Mouse (Mus musculus) embryonic facial prominence, embryonic 15.5 days (tissue): ENCODE results near the gene Pnmal2. TPM values are rescaled to one million over a fixed set of nuclear protein-coding genes. Genes with fewer than 3 reads are reported as not detected.

ENCODE experiments used
- ATAC-seq: fragments of 200-750 bp; cut with Nextera tagmentation; 2 replicates; pipeline ENCODE4 v1.8.0; 2017; ENCODE audit warnings: low read depth, moderate TSS enrichment; ENCODE audit not compliant: insufficient number of reproducible peaks, low FRiP score, low TSS enrichment
- H3K27ac ChIP-seq: fragments of 300-500 bp; sonication (generic); replicated peaks from 2 replicates; pipeline ENCODE4 v1.5.1; 2015; ENCODE audit warnings: mild to moderate bottlenecking, inconsistent platforms
- H3K27me3 ChIP-seq: fragments of 300-500 bp; sonication (generic); 2 replicates; pipeline ENCODE4 v1.6.1; 2015; ENCODE audit warnings: inconsistent platforms
- H3K36me3 ChIP-seq: fragments of 300-500 bp; sonication (generic); 2 replicates; pipeline ENCODE4 v1.6.1; 2015; ENCODE audit warnings: mild to moderate bottlenecking, inconsistent platforms
- H3K4me1 ChIP-seq: fragments of 300-500 bp; sonication (generic); 2 replicates; pipeline ENCODE4 v1.6.1; 2015; ENCODE audit warnings: inconsistent platforms
- H3K4me2 ChIP-seq: fragments of 300-500 bp; sonication (generic); replicated peaks from 2 replicates; pipeline ENCODE4 v1.6.1; 2015; ENCODE audit warnings: mild to moderate bottlenecking, inconsistent platforms
- H3K4me3 ChIP-seq: fragments of 300-500 bp; sonication (generic); replicated peaks from 2 replicates; pipeline ENCODE4 v1.5.1; 2015; ENCODE audit warnings: mild to moderate bottlenecking, inconsistent platforms
- H3K9ac ChIP-seq: fragments of 300-500 bp; sonication (generic); 2 replicates; pipeline ENCODE4 v1.6.1; 2015; ENCODE audit warnings: inconsistent platforms
- H3K9me3 ChIP-seq: fragments of 300-500 bp; sonication (generic); replicated peaks from 2 replicates; pipeline ENCODE4 v1.6.1; 2016; ENCODE audit warnings: inconsistent platforms
- WGBS: fragments of 180-500 bp; shearing (Covaris S2); methylation state at CpG from one replicate; pipeline ENCODE4 v1.1.7; 2015; 5-methylcytosine and 5-hydroxymethylcytosine counted together
- polyA plus RNA-seq: library from polyadenylated mRNA; unstranded; fragments of >200 nt; fragmentation: Nextera tagmentation; extraction: Ambion mirVana; gene quantifications from 2 replicates; pipeline ENCODE4 v1.2.1, GENCODE M21; 2015

Pnmal2 gene
- polyA plus RNA-seq, 1 experiment from 2014 or later: 22.4 TPM

GRCm38 (mm10) chr7:16961678-16962077 lies 17.2 kb downstream of the Pnmal2 start:
- WGBS: 73% methylated on average over 5 of the region's 5 CpGs
- H3K27ac ChIP-seq: no peak overlapping the region

DNA sequence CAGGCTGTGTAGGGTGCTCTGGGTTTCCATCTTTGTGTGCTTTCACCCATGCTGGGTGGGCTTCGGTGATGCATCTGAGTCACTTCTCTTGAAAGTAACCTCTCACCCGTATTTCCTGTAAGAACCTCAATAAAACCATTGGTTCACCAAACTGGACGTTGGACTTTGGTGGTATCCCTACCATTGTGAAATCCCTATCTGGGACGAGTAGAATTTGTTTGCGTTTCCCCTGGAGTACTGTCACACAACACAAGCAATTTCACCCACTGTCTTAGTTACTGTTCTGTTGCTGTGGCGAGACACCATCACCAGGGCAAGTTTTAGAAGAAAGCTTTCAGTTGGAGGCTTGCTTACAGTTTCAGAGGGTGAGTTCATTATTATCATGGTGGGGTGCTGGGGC lies 23.9 kb downstream of the Pnmal2 start:
- Histone ChIP-seq H3K4me1 (no peaks in the 10 kb centered on the region), H3K9ac (no peak overlapping the region), H3K27ac (no peak overlapping the region), H3K9me3 (no peaks in the 10 kb centered on the region), H3K36me3 (no peaks in the 10 kb centered on the region), H3K4me3 (no peak overlapping the region), H3K4me2 (no peak overlapping the region), H3K27me3 (no peaks in the 10 kb centered on the region)
- 83% methylated on average over 6 of the region's 6 CpGs for WGBS
- no peak for ATAC-seq

More at GRCm38 (mm10) chr7:16961678-16962077, 17.2 kb downstream of the Pnmal2 start:
- Histone ChIP-seq H3K27me3 (no peaks in the 10 kb centered on the region), H3K4me3 (no peak overlapping the region), H3K4me1 (0 out of 2 replicates have a peak, but pooled peaks cover 5% of the 10 kb centered on the region), H3K9ac (no peak overlapping the region), H3K4me2 (no peak overlapping the region), H3K36me3 (no peaks in the 10 kb centered on the region), H3K9me3 (no peaks in the 10 kb centered on the region)
- no peak for ATAC-seq

- H3K4me2 ChIP-seq: no peak overlapping the region
- no peak for ATAC-seq
- H3K9ac ChIP-seq: no peak overlapping the region
- H3K36me3 ChIP-seq: no peaks in the 10 kb centered on the region
- no peaks in the 10 kb centered on the region for H3K9me3 ChIP-seq
- H3K27me3 ChIP-seq: no peaks in the 10 kb centered on the region
- H3K4me1 ChIP-seq: no peaks in the 10 kb centered on the region
- no peak overlapping the region for H3K4me3 ChIP-seq
- 87% methylated on average over 3 of the region's 3 CpGs for WGBS
- H3K27ac ChIP-seq: no peak overlapping the region
Measured at GRCm38 (mm10) chr7:16971160-16971559, 26.7 kb downstream of the Pnmal2 start.

- Histone ChIP-seq H3K27me3 (no peaks in the 10 kb centered on the region), H3K36me3 (no peaks in the 10 kb centered on the region), H3K9me3 (no peaks in the 10 kb centered on the region), H3K4me2 (no peak overlapping the region), H3K4me1 (no peaks in the 10 kb centered on the region), H3K27ac (no peak overlapping the region), H3K4me3 (no peak overlapping the region), H3K9ac (no peak overlapping the region)
- ATAC-seq: peak; percentile 70; the same call in 1 of the 2 replicates
- 57% methylated on average over 6 of the region's 6 CpGs for WGBS
Measured at GRCm38 (mm10) chr7:16974018-16974417, 29.5 kb downstream of the Pnmal2 start.

GRCm38 (mm10) chr7:16976298-16976697 lies 31.8 kb downstream of the Pnmal2 start:
- Histone ChIP-seq H3K27me3 (no peaks in the 10 kb centered on the region), H3K4me2 (no peak overlapping the region), H3K4me1 (peaks cover 13% of the 10 kb centered on the region), H3K27ac (no peak overlapping the region), H3K4me3 (no peak overlapping the region), H3K9me3 (no peaks in the 10 kb centered on the region), H3K36me3 (no peaks in the 10 kb centered on the region), H3K9ac (no peak overlapping the region)
- 62% methylated on average over 8 of the region's 8 CpGs for WGBS
- no peak for ATAC-seq

GRCm38 (mm10) chr7:16978173-16978572 lies 33.7 kb downstream of the Pnmal2 start:
- WGBS: 78% methylated on average over 6 of the region's 6 CpGs
- H3K36me3 ChIP-seq: no peaks in the 10 kb centered on the region
- no peak overlapping the region for H3K4me2 ChIP-seq
- H3K4me3 ChIP-seq: no peak overlapping the region
- no peaks in the 10 kb centered on the region for H3K27me3 ChIP-seq
- H3K27ac ChIP-seq: no peak overlapping the region
- peaks cover 20% of the 10 kb centered on the region for H3K4me1 ChIP-seq
- H3K9ac ChIP-seq: no peak overlapping the region
- H3K9me3 ChIP-seq: no peaks in the 10 kb centered on the region
- ATAC-seq: no peak

- 89% methylated on average over 3 of the region's 3 CpGs for WGBS
- Histone ChIP-seq H3K9me3 (no peaks in the 10 kb centered on the region), H3K4me1 (peaks cover 21% of the 10 kb centered on the region), H3K27me3 (no peaks in the 10 kb centered on the region), H3K27ac (no peak overlapping the region), H3K4me3 (no peak overlapping the region), H3K9ac (no peak overlapping the region), H3K4me2 (no peak overlapping the region), H3K36me3 (no peaks in the 10 kb centered on the region)
- ATAC-seq: no peak
Measured at GRCm38 (mm10) chr7:16978593-16978992, 34.1 kb downstream of the Pnmal2 start.

DNA sequence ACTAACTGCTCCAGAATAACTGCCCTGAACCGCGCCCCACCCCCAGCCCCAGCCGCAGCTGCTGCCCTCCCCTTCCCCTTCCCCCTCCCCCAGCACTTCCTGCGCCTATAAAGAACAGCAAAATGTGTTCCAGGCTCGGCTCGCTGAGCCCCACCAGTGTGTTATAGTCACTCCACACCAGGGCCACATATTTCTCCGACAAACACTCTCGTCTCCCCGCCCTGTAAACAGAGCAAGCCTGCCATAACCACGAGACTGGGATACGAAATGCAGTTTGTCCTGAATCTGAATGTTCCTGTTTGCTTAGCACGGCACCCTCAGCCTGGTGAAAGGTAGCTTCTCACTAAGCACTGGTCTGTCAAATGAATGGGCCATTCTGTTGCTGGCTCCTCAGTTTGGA lies 35.9 kb downstream of the Pnmal2 start:
- no peaks in the 10 kb centered on the region for H3K9me3 ChIP-seq
- no peaks in the 10 kb centered on the region for H3K36me3 ChIP-seq
- ATAC-seq: peak; percentile 48; the same call in 1 of the 2 replicates
- 1% methylated on average over 12 of the region's 12 CpGs for WGBS
- peak overlapping the region; percentile 42 for H3K4me2 ChIP-seq
- H3K4me1 ChIP-seq: peaks cover 21% of the 10 kb centered on the region
- no peak overlapping the region for H3K9ac ChIP-seq
- peak overlapping the region; percentile 23 for H3K4me3 ChIP-seq
- peak overlapping the region; percentile 84 for H3K27ac ChIP-seq
- no peaks in the 10 kb centered on the region for H3K27me3 ChIP-seq

DNA sequence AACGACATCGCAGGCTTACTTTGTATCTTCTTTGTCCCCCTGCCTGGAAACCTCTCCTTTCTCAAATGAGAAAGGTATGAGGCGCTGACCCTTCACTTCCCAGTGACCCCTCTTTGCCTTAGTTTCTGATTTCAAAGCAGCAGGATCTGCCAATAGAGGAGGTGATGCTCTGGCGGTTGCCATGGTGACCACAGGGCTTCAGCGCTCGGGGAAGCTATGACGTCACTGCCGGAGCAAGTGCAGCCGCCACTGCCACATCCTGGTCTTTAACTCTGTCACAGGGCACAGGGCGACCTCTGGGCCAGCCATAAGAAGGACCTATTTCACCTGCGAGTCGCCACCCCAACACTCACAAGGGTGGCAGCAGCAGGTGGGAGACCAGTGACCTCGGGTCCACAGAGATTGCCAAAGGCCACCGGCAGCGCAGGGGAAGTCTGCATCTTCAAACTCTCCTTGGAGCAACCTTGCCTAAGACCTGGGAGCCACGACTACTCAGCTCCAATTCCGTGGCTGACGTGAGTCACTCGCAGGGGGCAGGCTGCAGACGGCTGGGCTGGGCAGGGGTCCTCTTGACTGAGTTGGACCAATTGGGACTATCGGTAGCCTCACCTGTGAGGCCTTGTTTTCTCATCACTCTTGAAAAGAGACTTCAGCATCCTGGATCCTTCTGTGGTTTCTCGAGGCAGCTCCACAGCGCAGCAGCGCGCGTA lies 38.5 kb downstream of the Pnmal2 start, which contains the start of gene Gm42372:
Gene Gm42372 (plus strand): TSS at position 228 of the 710 bp plus-strand sequence.
- Histone ChIP-seq H3K4me1 (peaks cover 29% of the 10 kb centered on the region), H3K9me3 (no peaks in the 10 kb centered on the region), H3K9ac (no peak within 1 kb of the TSS), H3K4me3 (no peak within 1 kb of the TSS; the same call in 1 of the 2 replicates), H3K27ac (no peak within 1 kb of the TSS), H3K36me3 (no peaks in the 10 kb centered on the region), H3K27me3 (no peaks in the 10 kb centered on the region), H3K4me2 (peak within 1 kb of the TSS; percentile 6; the same call in 1 of the 2 replicates)
- WGBS: 22% methylated on average over 26 of the region's 26 CpGs
- no peak for ATAC-seq

DNA sequence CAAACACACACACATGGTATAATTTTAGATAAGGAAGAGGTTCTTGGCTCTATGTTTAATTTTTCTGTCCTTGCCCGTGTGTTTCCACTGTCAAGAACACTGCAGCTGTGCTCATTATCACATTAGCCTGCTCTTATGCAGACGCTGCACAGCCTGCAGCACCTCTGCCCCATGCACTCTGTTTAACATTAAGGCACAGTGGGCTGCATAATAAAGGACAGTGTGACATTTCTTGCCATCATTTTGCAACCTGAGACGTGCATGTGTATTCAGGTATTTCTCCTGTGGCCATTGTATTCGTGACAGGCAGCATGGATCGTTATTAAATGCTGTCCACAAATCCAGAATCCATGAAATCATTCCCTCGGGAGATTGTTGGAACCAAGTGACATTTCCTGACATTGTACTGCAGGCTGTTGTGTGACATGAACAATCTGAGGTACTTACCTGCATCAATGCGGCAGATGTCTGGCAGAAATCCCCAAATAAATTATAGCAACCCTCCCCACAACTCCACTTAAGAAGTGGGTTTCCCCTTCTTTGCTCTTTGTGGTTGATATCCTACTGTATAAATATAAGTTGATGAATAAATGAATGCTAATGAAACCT lies 43.2 kb downstream of the Pnmal2 start:
- Histone ChIP-seq H3K4me3 (no peak overlapping the region), H3K4me1 (peaks cover 49% of the 10 kb centered on the region), H3K27ac (peak overlapping the region; percentile 60), H3K4me2 (no peak overlapping the region), H3K36me3 (no peaks in the 10 kb centered on the region), H3K9me3 (no peaks in the 10 kb centered on the region), H3K9ac (no peak overlapping the region), H3K27me3 (no peaks in the 10 kb centered on the region)
- 21% methylated on average over 7 of the region's 7 CpGs for WGBS
- no peak for ATAC-seq

- Histone ChIP-seq H3K27me3 (no peaks in the 10 kb centered on the region), H3K27ac (peak overlapping the region; percentile 60), H3K4me1 (peaks cover 46% of the 10 kb centered on the region), H3K4me3 (no peak overlapping the region), H3K36me3 (no peaks in the 10 kb centered on the region), H3K4me2 (no peak overlapping the region), H3K9ac (no peak overlapping the region), H3K9me3 (no peaks in the 10 kb centered on the region)
- ATAC-seq: no peak
- WGBS: 20% methylated on average over 3 of the region's 3 CpGs
Measured at GRCm38 (mm10) chr7:16988405-16988804, 43.9 kb downstream of the Pnmal2 start.
